Mouse (Mus musculus) right cerebral cortex, postnatal 10 days (tissue): ENCODE results near the gene Ankfn1.

Experiments
- DNase-seq, 2 experiments: peaks; one replicate each; pipeline ENCODE4 v3.0.0; 2021; ENCODE audit warnings: low spot score in 2 of 2

Ankfn1 gene

DNA sequence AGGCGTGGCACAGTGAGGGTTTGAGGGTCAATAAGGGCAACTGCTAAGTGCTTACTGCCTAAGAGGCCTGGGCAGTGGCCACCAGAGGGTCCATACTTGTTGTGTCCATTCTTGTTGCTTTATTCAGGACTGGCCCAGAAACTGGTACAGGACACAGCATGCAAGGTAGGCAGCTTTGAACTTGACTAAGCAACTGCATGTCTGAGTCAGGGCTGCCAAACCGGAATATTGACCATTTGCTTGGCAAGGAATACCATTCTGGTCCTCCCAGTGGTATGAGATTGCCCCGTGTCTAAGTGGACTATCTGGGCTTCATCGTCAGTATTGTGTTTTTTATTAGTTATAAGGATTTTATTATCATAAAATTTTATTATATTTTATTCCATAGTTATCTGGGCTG is 312.1 kb downstream of the Ankfn1 start:
- DNase-seq: no peak

DNA sequence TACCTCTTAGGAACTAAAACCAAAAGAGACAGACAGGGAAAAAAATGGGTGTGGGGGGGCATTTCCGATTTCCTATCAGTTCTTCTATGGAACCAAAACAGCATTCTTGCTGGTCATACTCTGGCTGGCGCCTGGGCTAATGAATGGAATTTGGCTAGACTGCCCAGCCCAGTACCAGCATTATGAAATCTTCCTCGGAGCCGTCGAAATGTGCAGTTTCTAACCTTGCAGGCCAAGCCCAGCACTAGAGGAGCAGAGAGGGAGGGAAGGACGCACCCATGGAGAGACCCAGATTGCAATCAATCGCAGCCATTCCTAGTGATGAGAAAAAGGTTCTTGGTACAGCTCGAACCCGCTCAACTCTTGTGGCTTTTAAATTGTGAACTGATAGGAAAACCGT is 315.2 kb downstream of the Ankfn1 start:
- DNase-seq: no peak

DNA sequence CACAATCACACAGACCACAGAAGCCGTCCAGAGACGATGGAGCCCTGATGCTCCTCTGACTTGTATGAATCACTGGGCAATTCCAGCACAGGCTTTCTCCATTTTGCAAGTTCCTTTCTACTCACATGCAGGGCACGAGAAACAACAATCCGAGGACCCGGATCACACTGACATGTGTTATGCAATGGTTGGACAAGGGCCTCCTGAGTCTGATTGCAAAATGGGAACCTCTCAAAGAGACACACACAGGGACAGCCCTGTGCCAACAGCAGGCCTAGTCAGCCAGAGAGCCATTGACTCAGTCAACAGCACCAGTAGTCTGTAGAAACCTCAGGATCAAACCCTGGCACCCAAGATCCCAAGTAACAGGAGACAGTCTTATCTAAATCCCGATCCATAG is 318.0 kb downstream of the Ankfn1 start:
- no peak for DNase-seq

DNA sequence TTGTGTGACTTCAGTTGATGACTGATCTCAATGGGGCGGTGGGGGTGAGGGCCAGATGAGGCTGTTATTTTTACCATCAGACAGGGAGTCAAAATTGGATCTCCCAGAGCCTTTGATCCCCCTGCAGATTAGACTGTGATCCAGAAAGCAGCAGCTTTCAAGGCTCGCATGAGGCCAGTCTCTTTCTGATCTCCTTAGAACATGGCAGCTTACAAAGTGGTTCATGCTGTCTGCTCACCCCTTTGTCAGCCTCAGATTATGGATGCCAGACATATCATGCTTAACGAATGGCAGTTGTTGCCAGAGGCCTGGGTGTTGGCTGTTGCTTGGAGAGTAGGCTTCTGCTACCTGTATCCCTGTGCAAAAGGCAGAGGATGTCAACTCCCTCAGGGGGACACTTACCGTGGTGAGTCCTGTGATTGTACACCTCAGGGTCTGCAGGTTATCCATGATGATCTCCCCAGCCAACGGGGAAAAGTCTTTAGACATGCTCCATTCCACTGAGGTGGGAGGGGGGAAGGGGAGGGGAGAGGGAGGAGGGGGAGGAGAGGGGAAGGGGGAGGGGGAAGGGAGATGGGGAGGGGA is 321.7 kb downstream of the Ankfn1 start:
- DNase-seq: no peak

DNA sequence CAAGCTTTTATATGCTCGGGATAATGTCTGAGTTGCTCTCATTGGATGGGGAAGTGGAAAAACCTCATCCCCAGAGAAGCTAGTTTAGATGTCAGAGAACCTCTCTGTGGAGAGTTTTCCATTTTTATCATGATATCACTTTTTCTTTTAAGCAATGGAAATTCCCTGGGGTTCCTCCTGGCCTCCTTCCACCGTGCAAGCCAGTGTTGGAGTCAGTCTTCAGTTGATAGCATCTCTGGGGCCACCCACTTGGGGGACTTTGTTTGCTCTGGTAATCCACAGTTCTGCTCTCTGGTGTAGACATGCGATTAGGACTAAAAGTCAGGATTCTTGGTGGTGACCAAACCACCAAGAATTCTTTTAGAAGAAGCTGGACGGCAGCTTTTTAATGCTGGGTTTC is 322.8 kb downstream of the Ankfn1 start:
- DNase-seq: no peak

DNA sequence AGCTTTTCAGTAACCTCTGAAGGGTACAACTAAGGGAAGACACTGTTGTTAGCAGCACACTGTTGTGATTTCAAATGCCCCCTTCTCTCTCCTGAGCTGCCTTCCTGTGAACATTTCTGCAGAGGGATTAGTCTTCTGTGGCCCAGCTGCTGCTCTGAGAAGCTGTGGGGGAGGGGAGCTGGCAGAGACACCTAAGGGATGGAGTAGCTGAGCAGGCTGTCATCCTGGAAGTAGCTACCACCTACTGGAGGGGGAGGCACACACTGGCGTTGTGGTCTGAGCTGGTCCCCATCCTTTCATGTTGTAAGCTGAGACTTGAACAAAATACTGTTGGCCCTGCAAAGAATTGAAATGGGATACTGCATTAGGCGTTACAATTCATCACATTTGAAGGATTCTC is 324.6 kb downstream of the Ankfn1 start:
- DNase-seq: peak; percentile 53 to 60

DNA sequence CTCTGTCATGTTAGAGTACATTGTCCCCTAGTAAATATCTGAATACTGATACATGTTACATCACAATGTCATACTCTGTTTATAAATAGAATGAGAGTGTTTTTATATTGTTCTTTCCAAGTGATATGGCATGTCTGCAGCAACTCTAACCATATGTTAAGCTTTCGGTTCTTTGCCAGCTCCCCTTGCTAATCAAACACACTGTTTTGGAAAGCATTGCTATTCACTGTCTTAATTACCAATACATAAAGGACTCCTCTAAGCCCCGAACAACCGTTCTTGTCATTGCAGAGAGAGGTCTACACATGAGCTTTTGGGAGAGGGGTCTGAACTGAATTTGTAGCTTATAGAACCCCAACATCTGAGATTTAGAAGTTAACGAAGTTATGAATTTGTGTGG is 327.0 kb downstream of the Ankfn1 start:
- DNase-seq: no peak

DNA sequence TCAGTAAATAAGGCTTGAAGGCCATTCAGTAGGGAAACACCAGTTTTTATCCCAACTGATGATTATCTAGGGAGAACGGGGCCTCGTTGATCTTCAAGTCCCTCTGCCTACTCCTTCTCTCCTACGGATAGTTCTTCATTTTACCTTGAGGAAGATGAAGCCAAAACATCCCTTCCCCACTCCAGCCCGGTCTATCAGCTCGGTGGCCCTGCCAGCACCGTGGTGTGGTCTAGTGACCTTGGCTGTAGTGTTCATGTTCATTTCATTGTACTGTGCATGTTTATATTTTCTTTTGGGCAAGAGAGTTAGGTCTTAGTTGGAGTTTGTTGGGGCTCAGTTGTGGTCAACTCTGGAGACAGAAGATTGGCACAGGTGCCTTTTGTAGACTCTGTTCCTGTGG is 328.5 kb downstream of the Ankfn1 start:
- no peak for DNase-seq

DNA sequence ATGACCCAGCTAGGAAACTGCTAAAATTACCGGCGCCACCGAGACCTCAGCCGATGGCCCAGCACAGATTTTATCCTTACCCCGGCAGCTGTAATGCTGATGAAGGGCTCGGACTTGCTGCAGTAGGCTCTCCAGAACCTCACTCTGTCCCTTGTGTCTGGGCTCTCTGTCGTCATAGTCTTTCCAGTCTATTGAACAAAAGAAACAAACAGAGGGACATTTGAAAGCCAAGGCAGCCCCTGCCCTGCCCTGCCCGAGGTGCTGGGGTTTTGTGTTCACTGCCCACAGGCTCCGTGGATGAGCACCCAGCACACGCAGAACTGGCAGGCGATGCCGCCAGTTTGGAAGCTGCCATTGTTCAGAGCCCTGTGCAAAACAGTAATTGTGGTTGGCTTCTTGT is 330.0 kb downstream of the Ankfn1 start:
- no peak for DNase-seq

DNA sequence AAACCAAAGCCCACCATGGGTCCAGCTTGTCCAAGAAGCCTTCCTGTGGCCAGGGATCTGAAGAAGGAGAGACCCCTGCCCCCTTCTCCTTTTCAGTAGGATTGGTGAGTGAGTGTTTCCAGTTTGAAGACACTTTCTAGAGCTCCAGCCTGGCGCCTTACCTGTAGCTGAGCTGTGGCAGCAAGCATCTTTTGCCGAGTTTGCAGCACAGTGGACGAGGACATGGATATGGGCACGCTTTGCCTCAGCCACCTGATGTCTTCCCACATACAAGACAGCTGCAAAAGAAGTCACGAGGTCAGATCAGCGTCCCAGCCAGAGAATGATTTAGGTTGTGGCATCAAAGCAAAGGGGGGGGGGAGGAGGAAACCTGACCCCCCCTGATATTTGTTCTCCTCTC is 336.9 kb downstream of the Ankfn1 start:
- DNase-seq: no peak

DNA sequence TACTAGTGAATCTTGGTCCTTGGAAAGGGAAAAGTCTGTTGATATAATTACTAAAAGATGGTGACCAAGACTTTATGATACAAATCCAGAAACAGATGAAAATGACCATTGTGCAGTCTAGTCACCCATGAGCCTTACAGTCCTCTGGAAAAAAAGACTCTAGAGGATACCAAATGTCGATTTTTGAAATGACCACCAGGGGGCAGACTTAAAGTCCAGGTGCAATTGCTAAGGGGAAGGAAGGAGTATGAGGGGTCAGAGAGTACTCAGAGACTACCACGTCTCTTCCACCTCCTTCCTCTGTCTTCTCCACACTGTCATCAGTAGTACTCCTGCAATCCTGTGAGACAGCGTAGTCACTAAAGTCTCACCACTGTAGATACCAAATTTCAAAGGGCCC is 353.1 kb downstream of the Ankfn1 start:
- no peak for DNase-seq

DNA sequence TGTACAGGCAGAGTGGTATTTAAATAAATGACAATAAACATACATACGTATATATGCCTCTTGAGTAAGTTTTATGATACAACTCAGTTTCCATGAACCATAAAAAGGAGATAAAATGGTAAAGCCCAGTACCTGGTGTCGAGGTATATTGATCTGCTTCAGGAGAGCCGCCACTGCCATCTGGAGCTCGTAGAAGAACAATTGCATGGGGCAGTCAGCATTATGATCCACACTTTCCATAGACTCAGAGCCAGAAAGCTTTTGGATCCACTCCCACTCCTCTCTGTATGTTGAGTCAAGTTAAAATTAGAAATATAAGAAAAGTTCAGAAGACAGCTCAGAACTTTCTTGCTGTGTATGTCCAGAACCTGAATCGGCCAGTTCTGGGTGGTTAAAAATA is 354.8 kb downstream of the Ankfn1 start:
- no peak for DNase-seq

DNA sequence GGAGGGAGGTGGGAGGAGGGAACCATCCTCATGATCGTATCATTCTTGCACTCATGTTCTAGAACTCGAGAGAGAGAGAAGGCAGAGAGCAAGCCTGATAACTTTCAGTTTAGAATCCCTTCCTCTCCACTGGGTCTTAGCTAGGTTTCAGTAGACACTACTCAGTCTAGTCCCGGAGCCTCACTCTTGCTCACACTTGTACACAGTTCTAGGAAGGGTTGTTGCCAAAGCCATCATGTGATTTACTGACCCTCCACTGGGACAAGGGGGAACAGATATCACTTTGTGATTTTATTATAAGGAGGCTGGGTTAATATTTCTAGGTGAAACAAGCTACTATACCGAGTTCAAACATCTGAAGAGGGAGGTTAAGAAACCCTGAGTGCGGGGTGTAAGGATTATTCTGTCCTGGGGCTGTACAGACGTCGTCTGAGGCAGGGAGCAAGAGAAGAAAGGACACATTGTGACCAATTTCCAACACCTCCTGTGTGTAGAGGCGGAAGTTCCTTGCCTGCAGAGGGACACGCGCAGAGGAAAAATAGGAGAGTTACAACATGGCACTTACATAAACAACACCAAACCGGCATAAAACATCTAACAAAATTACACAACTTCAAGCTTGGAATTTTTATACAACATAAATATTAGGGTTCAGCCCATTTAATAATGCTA is 356.6 kb downstream of the Ankfn1 start:
- DNase-seq: no peak

DNA sequence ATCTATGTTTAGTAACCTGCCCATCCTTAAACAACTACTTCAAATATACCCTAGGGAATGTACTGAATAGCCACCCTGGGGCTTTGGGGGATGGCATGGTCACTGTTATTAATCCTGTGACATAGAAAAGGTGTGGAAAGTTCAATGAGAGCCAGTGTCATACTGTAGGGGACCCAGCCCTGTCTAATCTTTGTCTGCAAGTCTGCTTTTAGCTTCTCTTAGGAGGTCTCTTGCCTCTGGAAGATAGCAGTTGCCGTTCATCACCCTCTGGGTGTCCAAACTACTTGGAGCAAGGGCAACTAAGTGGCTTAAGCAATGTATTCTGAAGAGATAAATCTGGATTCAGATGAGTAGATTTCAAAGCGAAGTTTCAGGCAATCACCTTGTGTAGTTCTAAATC is 357.6 kb downstream of the Ankfn1 start:
- DNase-seq: no peak

DNA sequence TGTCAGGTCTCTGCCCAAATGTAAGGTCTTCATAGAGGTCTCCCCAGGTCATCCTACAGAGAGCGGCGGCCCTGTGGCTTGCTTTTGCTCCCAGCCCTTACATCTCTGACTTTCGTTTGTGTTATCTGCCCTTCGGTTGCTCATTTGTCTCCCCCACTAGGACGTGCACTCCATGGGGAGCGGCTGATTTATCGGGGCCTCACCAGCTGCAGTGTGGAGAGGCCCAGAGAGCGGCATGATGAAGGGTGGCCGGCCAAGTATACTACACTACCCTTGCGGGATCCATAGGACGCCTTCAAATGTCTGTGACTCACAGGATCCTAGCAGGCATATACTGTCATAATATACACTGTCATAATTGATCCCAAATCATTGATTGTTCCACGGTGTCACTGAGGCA is 358.8 kb downstream of the Ankfn1 start:
- no peak for DNase-seq

DNA sequence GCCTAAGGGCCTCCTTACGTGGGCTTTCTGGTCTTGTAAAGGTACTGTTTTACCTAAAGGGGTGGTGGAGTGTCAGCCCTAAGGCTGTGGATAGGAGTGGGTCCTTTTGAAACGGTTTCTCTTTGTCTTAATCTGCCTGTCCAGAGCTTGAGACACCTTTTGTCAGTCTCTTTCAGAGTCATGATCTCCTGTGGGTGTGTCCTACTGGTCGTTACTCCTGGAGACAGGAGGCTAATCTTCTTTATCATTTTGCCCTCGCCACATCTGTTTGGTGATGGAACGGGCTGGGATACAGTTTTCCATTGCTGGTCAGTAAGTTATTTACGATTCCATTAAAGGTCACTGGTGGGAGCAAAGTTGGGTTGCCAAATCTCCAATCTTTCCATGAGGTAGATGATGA is 360.7 kb downstream of the Ankfn1 start:
- no peak for DNase-seq

DNA sequence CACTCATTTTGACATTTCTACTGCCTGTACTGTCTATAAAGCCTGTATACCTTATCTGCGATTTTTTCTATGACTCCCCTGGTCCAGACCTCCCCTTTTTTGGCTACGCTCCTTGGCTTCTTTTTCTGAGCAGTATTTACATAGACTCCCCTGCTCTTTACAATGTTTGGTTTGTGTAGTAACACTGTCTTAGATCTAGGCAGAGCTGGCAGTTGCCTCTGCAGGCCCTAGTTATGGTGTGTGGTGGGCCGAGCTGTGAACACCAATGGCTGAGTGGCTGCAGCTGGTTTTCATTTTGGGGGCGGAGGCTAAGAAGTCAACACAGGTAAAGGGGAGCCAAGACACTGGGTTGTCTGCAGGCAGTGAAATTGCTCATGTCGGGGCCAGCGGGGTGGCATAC is 368.7 kb downstream of the Ankfn1 start:
- DNase-seq: no peak

DNA sequence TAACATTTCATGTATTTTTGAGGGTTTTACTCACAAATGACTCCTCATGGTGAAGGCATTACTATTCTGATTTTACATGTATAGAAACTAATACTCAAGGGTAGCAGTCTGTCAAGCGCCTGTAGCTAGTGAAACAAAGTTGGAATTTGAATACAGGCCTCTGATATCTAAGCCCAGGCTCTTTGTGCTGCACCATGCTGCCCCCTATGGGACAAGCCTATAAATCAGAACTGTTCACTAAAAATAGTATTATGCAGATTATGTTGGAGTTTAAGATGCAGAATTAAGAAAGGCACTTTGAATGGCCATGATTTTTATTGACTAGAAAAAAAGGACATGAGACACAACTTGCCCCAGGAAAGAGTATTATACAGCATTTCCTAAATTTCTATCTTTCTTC is 373.0 kb downstream of the Ankfn1 start:
- DNase-seq: no peak

DNA sequence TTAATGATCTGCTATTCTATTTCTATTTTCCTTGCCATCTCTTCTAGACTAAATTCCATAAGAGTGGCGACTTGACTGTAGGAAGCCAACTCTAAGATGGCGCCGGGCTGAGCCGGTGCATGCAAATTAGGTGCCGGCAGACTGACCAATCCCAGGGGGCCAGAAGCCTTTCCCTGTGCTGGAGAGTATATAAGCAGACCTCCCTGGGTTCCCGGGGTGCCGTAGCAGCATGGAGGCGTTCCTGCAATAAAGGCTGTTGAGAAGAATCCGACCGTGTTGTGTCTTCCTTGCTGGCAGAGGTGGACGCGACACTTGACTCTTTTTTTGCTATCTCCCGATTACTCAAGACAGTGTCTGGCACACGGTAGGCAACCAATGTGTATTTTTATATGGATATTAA is 374.0 kb downstream of the Ankfn1 start:
- no peak for DNase-seq

DNA sequence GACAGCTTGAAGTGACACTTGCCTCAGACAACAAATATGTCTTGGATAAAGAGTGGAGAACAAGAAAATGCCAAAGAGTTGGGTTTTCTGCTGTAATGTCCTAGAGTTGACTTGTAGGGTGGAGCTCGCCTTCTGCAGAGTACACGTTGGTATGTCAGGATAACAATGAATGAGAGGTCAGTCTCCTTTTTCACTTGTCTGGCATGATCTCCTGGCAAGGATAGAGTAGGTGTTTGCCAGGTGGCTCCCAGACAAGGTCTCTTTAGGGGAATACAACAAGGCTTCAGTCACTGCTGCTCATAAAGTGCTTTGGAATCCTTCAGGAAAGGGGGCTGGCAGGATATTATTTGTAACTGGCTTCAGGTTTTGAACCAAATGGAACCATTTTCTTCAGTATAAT is 388.6 kb downstream of the Ankfn1 start:
- DNase-seq: no peak

DNA sequence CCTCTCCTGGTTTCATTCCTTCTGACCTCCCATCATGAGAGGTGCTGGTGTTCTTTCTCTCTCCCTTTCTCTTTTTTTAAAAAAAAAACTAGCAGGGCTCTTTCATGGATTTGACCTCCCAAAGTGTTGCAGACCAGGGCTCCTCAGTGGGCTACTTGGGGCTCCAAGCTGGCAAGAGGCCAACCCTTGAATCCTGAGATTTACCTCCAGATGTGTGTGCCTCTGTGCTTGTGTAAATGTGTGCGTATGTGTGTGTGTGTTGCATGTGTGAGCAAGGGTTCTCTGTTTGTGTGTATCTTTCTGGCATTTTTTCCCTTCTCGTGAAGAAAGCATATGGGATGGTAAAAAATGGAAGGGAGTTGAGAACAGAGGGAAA is 394.8 kb downstream of the Ankfn1 start:
- no peak for DNase-seq

DNA sequence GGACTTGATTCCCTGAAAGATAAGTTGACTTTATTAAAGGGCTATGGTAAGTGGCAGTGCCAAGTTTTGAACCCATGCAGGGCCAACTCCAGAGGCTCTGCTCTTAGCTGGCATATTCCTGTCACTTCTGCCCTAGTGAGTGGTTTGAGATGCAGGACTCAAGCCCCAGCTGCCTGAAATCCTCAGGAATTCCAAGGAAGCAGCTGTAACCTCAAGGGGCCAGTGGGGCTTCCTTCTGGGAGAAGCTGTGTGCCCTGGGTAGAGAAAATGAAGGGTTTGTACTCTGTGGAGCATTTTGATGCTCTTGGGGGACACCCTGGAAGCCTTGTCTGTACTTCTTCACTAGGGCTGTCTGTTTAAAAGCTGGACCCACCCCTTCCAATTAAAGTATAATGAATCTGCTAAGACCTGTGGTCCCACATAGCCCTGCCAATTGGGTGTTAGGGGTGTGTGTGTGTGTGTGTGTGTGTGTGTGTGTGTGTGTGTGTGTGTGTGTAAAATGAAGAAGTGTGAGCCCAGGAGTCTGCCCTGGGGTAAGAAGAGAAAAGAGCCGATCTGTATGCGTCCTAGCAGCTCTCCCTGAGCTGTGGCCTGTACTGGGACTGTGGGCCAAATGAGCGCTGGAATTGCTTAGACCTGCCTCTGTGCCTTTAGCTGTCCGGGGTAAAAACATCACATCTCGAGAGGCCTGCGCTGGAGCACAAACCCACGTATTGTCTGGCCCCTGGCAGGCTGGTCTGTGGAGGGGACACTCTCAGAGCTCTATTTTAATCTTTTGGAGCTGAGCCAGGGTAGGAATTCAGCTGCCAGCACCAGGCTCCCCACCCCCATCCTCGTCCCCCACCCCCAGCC is 395.4 kb downstream of the Ankfn1 start:
- peak; percentile 75 to 82 for DNase-seq

DNA sequence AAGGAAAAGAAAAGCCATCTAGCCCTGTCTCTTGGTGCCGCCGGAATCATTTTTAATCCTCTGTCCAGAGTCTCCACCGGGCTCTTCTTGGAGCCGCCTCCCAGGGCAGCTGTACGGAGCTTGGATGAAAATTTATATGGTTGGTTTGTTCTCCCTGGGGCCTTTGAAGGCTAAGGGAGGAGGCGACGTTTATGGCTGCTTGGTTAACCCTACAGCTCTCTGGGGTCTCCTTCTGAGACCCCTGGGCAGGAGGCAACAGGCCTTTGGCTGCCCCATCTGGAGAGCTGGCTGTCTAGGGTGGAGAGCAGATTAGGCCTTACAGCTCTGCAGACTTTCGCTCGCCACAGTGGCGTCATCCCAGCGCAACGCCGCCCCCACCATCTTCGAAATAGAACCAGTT is 406.5 kb downstream of the Ankfn1 start:
- DNase-seq: no peak
